Mouse (Mus musculus) myocyte (in vitro differentiated cells): ENCODE measurements around the gene Sptssa.

Experiments used
- E2F4 ChIP-seq: IDR thresholded peaks from one replicate; pipeline ENCODE4 v1.6.1; 2011; ENCODE audit warnings: mild to moderate bottlenecking, control low read depth, moderate library complexity; ENCODE audit not compliant: insufficient read depth
- MAX ChIP-seq: IDR thresholded peaks from one replicate; pipeline ENCODE4 v1.6.1; 2011; ENCODE audit warnings: low read depth, mild to moderate bottlenecking, control low read depth
- MYOD1 ChIP-seq, 3 experiments: IDR thresholded peaks; one replicate each; pipeline ENCODE4 v1.6.1; 2011; ENCODE audit warnings: control low read depth in 2 of 3, low read depth in 2 of 3, mild to moderate bottlenecking in 2 of 3, moderate library complexity in 1 of 3; ENCODE audit not compliant: insufficient read length in 2 of 3, control insufficient read depth in 1 of 3
- POLR2A ChIP-seq: IDR thresholded peaks from one replicate; pipeline ENCODE4 v1.6.1; 2011; ENCODE audit warnings: low read depth, mild to moderate bottlenecking, control low read depth, moderate library complexity; ENCODE audit not compliant: insufficient read length
- POLR2AphosphoS2 ChIP-seq: IDR thresholded peaks from one replicate; pipeline ENCODE4 v1.6.1; 2011; ENCODE audit warnings: low read depth, control low read depth; ENCODE audit not compliant: insufficient read length
- REST ChIP-seq: IDR thresholded peaks from one replicate; pipeline ENCODE4 v1.6.1; 2011; ENCODE audit warnings: mild to moderate bottlenecking, control low read depth, moderate library complexity; ENCODE audit not compliant: insufficient read depth, insufficient read length
- SRF ChIP-seq: IDR thresholded peaks from one replicate; pipeline ENCODE4 v1.6.1; 2011; ENCODE audit warnings: low read depth; ENCODE audit not compliant: control insufficient read depth, insufficient read length
- TCF12 ChIP-seq: IDR thresholded peaks from one replicate; pipeline ENCODE4 v1.6.1; 2011; ENCODE audit warnings: mild to moderate bottlenecking, control low read depth; ENCODE audit not compliant: poor library complexity, insufficient read depth, severe bottlenecking
- USF1 ChIP-seq: IDR thresholded peaks from one replicate; pipeline ENCODE4 v1.6.1; 2011; ENCODE audit warnings: low read depth, mild to moderate bottlenecking, control low read depth, moderate library complexity

- TF ChIP-seq TCF12 (no peak), SRF (no peak), POLR2A (no peak), POLR2AphosphoS2 (no peak), MAX (no peak), E2F4 (no peak), USF1 (no peak), REST (no peak), MYOD1 (IDR thresholded peaks at IDR 0.05; ENCODE audit: control insufficient read depth in 1 of 3, insufficient read length in 2 of 3, low read depth in 2 of 3) (no peak)
Observed at GRCm38 (mm10) chr12:54665526-54665925, 9.2 kb upstream of the Sptssa start.
